Mouse (Mus musculus): ENCODE data around the gene Abi3. TPM values are rescaled to one million over a fixed set of nuclear protein-coding genes. Genes with fewer than 3 reads are reported as not detected.

The Abi3 gene
- total and polyA plus RNA-seq, 3 experiments = 7.9 to 23.2 (median 11.4) TPM

DNA sequence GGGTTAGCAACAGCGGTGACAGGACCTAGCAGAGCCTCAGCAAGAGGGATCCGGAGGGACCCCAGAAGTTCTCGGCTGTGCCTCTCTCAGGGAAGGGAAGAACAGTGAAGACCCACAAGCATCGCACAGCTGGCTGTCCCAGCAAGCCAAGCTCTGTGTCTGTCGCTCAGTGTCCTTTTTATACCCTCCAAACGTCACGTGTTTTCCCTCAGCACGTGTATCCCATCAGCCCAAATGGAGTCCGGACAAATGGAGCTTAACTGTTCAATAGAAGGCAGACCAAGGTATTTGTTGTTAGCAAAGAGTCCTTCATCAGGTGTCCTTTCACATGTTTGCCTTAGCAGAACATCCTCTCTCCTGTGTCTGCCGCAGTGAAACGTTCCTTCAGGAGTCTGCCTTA, 60.7 kb downstream of the Abi3 start:
- 90% methylated on average over 11 of the region's 11 CpGs for WGBS
- Histone ChIP-seq H3K9ac (ENCODE audit: low read depth, low read length) (no peak overlapping the region), H3K36me3 (ENCODE audit: control insufficient read depth, insufficient read depth, low read length) (peaks cover 2% of the 10 kb centered on the region), H3K4me1 (ENCODE audit: control insufficient read depth, insufficient read depth, low read length) (peaks cover 14% of the 10 kb centered on the region), H3K27ac (no peak overlapping the region), H3K4me3 (no peak overlapping the region), H3K79me2 (replicated peaks; ENCODE audit: control insufficient read depth, insufficient read depth, low read length) (no peaks in the 10 kb centered on the region), H3K27me3 (ENCODE audit: control insufficient read depth, insufficient read depth, low read length) (no peaks in the 10 kb centered on the region)
- DNase-seq = no peak
- TF ChIP-seq POLR2A (IDR thresholded peaks at IDR 0.05; ENCODE audit: insufficient read depth, low read depth, low read length) = no peak
- TF ChIP-seq CTCF (IDR thresholded peaks at IDR 0.05) = no peak
- TF ChIP-seq EP300 (IDR thresholded peaks at IDR 0.05; ENCODE audit: insufficient read depth, low read depth, low read length) = no peak
- intact Hi-C loops (cut with DNase I) = no loop called here

GRCm38 (mm10) chr11:95780480-95780879, 61.8 kb downstream of the Abi3 start:
- WGBS = 94% methylated on average over 8 of the region's 8 CpGs
- TF ChIP-seq EP300 (IDR thresholded peaks at IDR 0.05; ENCODE audit: insufficient read depth, low read depth, low read length) = no peak
- no peak for TF ChIP-seq CTCF (IDR thresholded peaks at IDR 0.05)
- TF ChIP-seq POLR2A (IDR thresholded peaks at IDR 0.05; ENCODE audit: insufficient read depth, low read depth, low read length) = no peak
- Histone ChIP-seq H3K36me3 (ENCODE audit: control insufficient read depth, insufficient read depth, low read length) (peaks cover 2% of the 10 kb centered on the region), H3K79me2 (replicated peaks; ENCODE audit: control insufficient read depth, insufficient read depth, low read length) (no peaks in the 10 kb centered on the region), H3K4me1 (ENCODE audit: control insufficient read depth, insufficient read depth, low read length) (peaks cover 14% of the 10 kb centered on the region), H3K4me3 (no peak overlapping the region), H3K27me3 (ENCODE audit: control insufficient read depth, insufficient read depth, low read length) (no peaks in the 10 kb centered on the region), H3K9ac (ENCODE audit: low read depth, low read length) (no peak overlapping the region), H3K27ac (no peak overlapping the region)
- no peak for DNase-seq
- intact Hi-C loops (cut with DNase I) = no loop called here

Other genes starting within 250 kb of the Abi3 start
- 100 to 1,000 TPM; 358 to 383 TPM for gene Phb, start 175.5 kb downstream of the Abi3 start, total RNA-seq (2021)
- 281 and 456 TPM in 2 replicates for gene Phb, start 175.5 kb downstream of the Abi3 start, polyA plus RNA-seq (2012; rRNA removed)
- gene Zfp652, start 129.8 kb downstream of the Abi3 start, total RNA-seq (2021) = 10 to 100 TPM; 47.6 to 54.4 TPM
- 16.1 and 22.3 TPM in 2 replicates for gene Zfp652, start 129.8 kb downstream of the Abi3 start, polyA plus RNA-seq (2012; rRNA removed)
- gene B130006D01Rik, start 118.9 kb downstream of the Abi3 start, total RNA-seq (2021) = under 1 TPM; 0.26 to 0.30 TPM
- 0.06 and 0.15 TPM in 2 replicates for gene B130006D01Rik, start 118.9 kb downstream of the Abi3 start, polyA plus RNA-seq (2012; rRNA removed)
- 100 to 1,000 TPM; 181 to 206 TPM for gene Phospho1, start 18.0 kb downstream of the Abi3 start, total RNA-seq (2021)
- gene Phospho1, start 18.0 kb downstream of the Abi3 start, polyA plus RNA-seq (2012; rRNA removed) = 193 and 244 TPM in 2 replicates
- gene Gngt2, start 5.3 kb downstream of the Abi3 start, total RNA-seq (2021) = 10 to 100 TPM; 19.0 to 24.4 TPM
- 10.2 and 12.4 TPM in 2 replicates for gene Gngt2, start 5.3 kb downstream of the Abi3 start, polyA plus RNA-seq (2012; rRNA removed)
- not detected for gene B4galnt2, start 72.4 kb upstream of the Abi3 start, total RNA-seq (2021)
- 0.06 TPM in 1 of 2 replicates, not detected in the other for gene B4galnt2, start 72.4 kb upstream of the Abi3 start, polyA plus RNA-seq (2012; rRNA removed)
- gene Igf2bp1, start 163.5 kb upstream of the Abi3 start, total RNA-seq (2021) = under 1 TPM; 0.05 to 0.23 TPM
- 0.31 TPM in 1 of 2 replicates, not detected in the other for gene Igf2bp1, start 163.5 kb upstream of the Abi3 start, polyA plus RNA-seq (2012; rRNA removed)
- gene Gip, start 182.1 kb upstream of the Abi3 start, total RNA-seq (2021) = not detected
- gene Gip, start 182.1 kb upstream of the Abi3 start, polyA plus RNA-seq (2012; rRNA removed) = not detected in 2 replicates
- gene Snf8, start 192.4 kb upstream of the Abi3 start, total RNA-seq (2021) = 10 to 100 TPM; 44.9 to 49.1 TPM
- gene Snf8, start 192.4 kb upstream of the Abi3 start, polyA plus RNA-seq (2012; rRNA removed) = 18.8 and 23.0 TPM in 2 replicates
- 10 to 100 TPM; 29.5 to 29.7 TPM for gene Ube2z, start 222.9 kb upstream of the Abi3 start, total RNA-seq (2021)
- gene Ube2z, start 222.9 kb upstream of the Abi3 start, polyA plus RNA-seq (2012; rRNA removed) = 22.9 and 41.1 TPM in 2 replicates
- 1,000 to 10,000 TPM; 3,096 to 3,522 TPM for gene Atp5g1, start 233.2 kb upstream of the Abi3 start, total RNA-seq (2021)
- gene Atp5g1, start 233.2 kb upstream of the Abi3 start, polyA plus RNA-seq (2012; rRNA removed) = 5,903 and 6,025 TPM in 2 replicates

Data from heart, adult 2 months (tissue).